Comparison of ENCODE assay signal across 15 mouse cellular contexts in genomic region chr6:51574132-51574531, GRCm38 (mm10).
"Had no signal": no experiment of that assay in that cellular context is flagged by ENCODE, and none has a peak within 500 bp of the region (broad histone marks: within the 10 kb centered on the region; RNA-seq: fewer than 3 reads in every experiment).

No protein-coding gene starts in this region.

- DNase-seq: gastrocnemius, postnatal 10 days; gastrocnemius, postnatal 25 days; heart, adult 18-20 months; heart, postnatal 10 days; heart, postnatal 4 days; kidney, adult 18-20 months; kidney, adult 9 months; kidney, postnatal 14 days; kidney, postnatal 36 days; layer of hippocampus, adult 9-11 months; layer of hippocampus, postnatal 36 days; left cerebral cortex, postnatal 4 days; liver; liver, embryonic 13.5 days; liver, postnatal 0 days had no signal
